Mouse (Mus musculus): ENCODE results near the gene App. TPM values are rescaled to one million over a fixed set of nuclear protein-coding genes. Genes with fewer than 3 reads are reported as not detected.
A peak's percentile ranks its signal among the peaks of the same experiment; 100 is the strongest.

The App gene
- polyA plus RNA-seq (2014; fragmentation: Nextera tagmentation; extraction: Ambion mirVana): 157 and 166 TPM in 2 replicates

GRCm38 (mm10) chr16:85173373-85174081 lies at the start of gene App:
Gene App (minus strand): TSS chr16:85173766.
- H3K9ac ChIP-seq (ENCODE audit: low read length): peak within 1 kb of the TSS; percentile 92
- ATAC-seq (ENCODE audit: low FRiP score) (peak; percentile 87), DNase-seq (ENCODE audit: low spot score, missing footprints) (peak; percentile 99)
- peak within 1 kb of the TSS; percentile 56 for H3K4me2 ChIP-seq
- WGBS: under 1% methylated on average over 73 of the region's 78 CpGs
- no peaks in the 10 kb centered on the region for H3K9me3 ChIP-seq (ENCODE audit: control insufficient read depth, low read length)
- H3K36me3 ChIP-seq (ENCODE audit: control insufficient read depth, insufficient read depth, low read length): no peaks in the 10 kb centered on the region
- H3K27ac ChIP-seq (ENCODE audit: low read depth, low read length): peak within 1 kb of the TSS; percentile 82
- peak within 1 kb of the TSS; percentile 90 for H3K4me3 ChIP-seq (ENCODE audit: low read depth, low read length)
- peaks cover 7% of the 10 kb centered on the region for H3K4me1 ChIP-seq (ENCODE audit: control insufficient read depth, insufficient read depth, low read length)
- H3K27me3 ChIP-seq (ENCODE audit: control insufficient read depth, insufficient read depth, low read length): peaks cover 2% of the 10 kb centered on the region; the same call in 1 of the 2 replicates

DNA sequence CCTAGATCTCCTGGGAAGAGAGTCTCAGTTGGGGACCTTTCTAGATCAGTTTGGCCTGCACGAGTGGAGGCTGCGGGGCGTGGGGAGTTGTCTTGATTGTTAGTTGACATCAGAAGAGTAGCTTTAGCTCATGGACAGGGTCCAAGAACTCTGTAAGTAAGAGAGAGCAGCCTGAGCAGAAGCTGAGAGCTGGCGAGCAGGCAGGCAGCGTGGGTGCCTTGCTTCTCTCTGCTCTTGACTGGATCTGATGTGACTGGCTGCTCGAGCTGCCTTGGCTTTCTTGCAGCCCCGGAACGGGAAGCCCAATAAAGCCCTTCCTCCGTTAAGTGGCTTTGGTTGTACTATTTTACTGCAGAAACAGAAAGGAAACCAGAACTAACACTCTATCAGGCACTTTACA lies 42.3 kb upstream of the App start:
- DNase-seq (ENCODE audit: low spot score, missing footprints) (peak; percentile 39), ATAC-seq (ENCODE audit: low FRiP score) (no peak)
- H3K4me2 ChIP-seq: no peak overlapping the region
- H3K27me3 ChIP-seq (ENCODE audit: control insufficient read depth, insufficient read depth, low read length): no peaks in the 10 kb centered on the region
- no peaks in the 10 kb centered on the region for H3K36me3 ChIP-seq (ENCODE audit: control insufficient read depth, insufficient read depth, low read length)
- no peak overlapping the region for H3K9ac ChIP-seq (ENCODE audit: low read length)
- no peak overlapping the region for H3K4me3 ChIP-seq (ENCODE audit: low read depth, low read length)
- no peak overlapping the region for H3K27ac ChIP-seq (ENCODE audit: low read depth, low read length)
- H3K9me3 ChIP-seq (ENCODE audit: control insufficient read depth, low read length): no peaks in the 10 kb centered on the region
- WGBS: 84% methylated on average over 9 of the region's 9 CpGs
- H3K4me1 ChIP-seq (ENCODE audit: control insufficient read depth, insufficient read depth, low read length): no peaks in the 10 kb centered on the region

DNA sequence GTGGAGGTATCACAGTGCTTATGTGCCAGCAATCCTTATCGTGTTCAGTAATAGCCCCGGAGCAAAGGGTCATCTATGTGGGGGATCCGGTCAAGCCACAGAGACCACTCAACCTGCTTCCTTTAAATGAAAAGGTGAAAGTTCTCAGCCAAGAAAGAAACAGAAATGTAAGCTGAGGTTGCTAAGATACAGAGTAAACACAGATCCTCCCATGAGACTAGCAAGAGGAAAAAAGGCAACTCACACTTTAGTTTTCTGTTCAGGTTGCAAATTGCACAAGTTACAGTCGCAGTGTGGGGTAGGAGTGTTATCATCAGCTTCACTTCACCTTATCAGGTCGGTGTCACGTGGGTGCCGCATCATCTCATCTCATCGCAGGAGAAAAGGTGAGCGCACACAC lies 41.6 kb upstream of the App start:
- no peaks in the 10 kb centered on the region for H3K4me1 ChIP-seq (ENCODE audit: control insufficient read depth, insufficient read depth, low read length)
- H3K27me3 ChIP-seq (ENCODE audit: control insufficient read depth, insufficient read depth, low read length): no peaks in the 10 kb centered on the region
- H3K9me3 ChIP-seq (ENCODE audit: control insufficient read depth, low read length): no peaks in the 10 kb centered on the region
- H3K4me3 ChIP-seq (ENCODE audit: low read depth, low read length): no peak overlapping the region
- DNase-seq (ENCODE audit: low spot score, missing footprints): peak; percentile 51
- 79% methylated on average over 9 of the region's 9 CpGs for WGBS
- no peaks in the 10 kb centered on the region for H3K36me3 ChIP-seq (ENCODE audit: control insufficient read depth, insufficient read depth, low read length)
- H3K27ac ChIP-seq (ENCODE audit: low read depth, low read length): no peak overlapping the region
- 0 out of 2 replicates have a peak, but pooled peaks have one; percentile 24 for ATAC-seq (ENCODE audit: low FRiP score)
- H3K4me2 ChIP-seq: no peak overlapping the region
- H3K9ac ChIP-seq (ENCODE audit: low read length): no peak overlapping the region

GRCm38 (mm10) chr16:85195622-85196021 lies 22.1 kb upstream of the App start:
- Histone ChIP-seq H3K9ac (ENCODE audit: low read length) (no peak overlapping the region), H3K27me3 (ENCODE audit: control insufficient read depth, insufficient read depth, low read length) (no peaks in the 10 kb centered on the region), H3K9me3 (ENCODE audit: control insufficient read depth, low read length) (no peaks in the 10 kb centered on the region), H3K36me3 (ENCODE audit: control insufficient read depth, insufficient read depth, low read length) (no peaks in the 10 kb centered on the region), H3K4me2 (no peak overlapping the region), H3K4me1 (ENCODE audit: control insufficient read depth, insufficient read depth, low read length) (no peaks in the 10 kb centered on the region), H3K4me3 (ENCODE audit: low read depth, low read length) (no peak overlapping the region), H3K27ac (ENCODE audit: low read depth, low read length) (no peak overlapping the region)
- WGBS: 78% methylated on average over 6 of the region's 6 CpGs
- DNase-seq (ENCODE audit: low spot score, missing footprints) (no peak), ATAC-seq (ENCODE audit: low FRiP score) (no peak)

DNA sequence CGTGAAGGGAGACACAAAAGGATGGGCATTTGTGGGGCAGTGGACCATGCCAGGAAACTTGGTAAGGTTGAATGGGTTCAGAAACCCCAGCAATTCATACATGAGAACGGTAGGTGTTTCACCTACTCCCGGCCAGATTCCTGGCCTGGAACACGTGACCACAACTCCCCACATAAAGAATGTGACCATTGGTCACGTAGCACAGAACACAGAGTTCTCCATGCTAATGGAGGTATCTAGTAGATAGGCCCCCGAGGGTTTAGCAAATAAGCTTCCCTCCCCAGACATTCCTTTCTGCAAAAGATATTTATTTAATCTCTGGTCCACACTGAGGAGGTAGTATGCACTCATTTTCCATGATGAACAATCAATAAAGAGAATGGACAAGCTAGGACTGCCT lies 21.6 kb upstream of the App start:
- 78% methylated on average over 6 of the region's 6 CpGs for WGBS
- H3K4me3 ChIP-seq (ENCODE audit: low read depth, low read length): no peak overlapping the region
- ATAC-seq (ENCODE audit: low FRiP score) (no peak), DNase-seq (ENCODE audit: low spot score, missing footprints) (no peak)
- H3K9me3 ChIP-seq (ENCODE audit: control insufficient read depth, low read length): no peaks in the 10 kb centered on the region
- no peaks in the 10 kb centered on the region for H3K4me1 ChIP-seq (ENCODE audit: control insufficient read depth, insufficient read depth, low read length)
- H3K27me3 ChIP-seq (ENCODE audit: control insufficient read depth, insufficient read depth, low read length): no peaks in the 10 kb centered on the region
- no peaks in the 10 kb centered on the region for H3K36me3 ChIP-seq (ENCODE audit: control insufficient read depth, insufficient read depth, low read length)
- H3K27ac ChIP-seq (ENCODE audit: low read depth, low read length): no peak overlapping the region
- no peak overlapping the region for H3K9ac ChIP-seq (ENCODE audit: low read length)
- no peak overlapping the region for H3K4me2 ChIP-seq

DNA sequence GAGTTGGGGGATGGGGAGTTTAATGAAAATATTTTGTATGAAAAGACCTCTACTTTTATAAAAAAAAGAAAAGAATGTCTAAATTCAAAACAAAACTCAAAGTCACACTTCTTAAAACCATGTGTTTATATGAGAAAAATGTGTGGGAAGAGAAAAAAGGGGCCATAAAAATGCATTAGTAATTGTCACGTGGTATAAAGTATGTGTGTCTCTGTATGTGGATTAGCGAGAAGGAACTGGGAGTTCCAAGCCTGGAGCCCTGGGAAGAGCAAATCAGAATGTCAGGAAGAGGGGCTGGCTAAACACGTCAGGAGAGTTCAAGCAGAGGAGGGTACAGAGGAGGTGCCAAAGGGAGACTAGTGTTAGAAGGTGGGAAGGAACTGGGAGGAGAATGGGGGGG lies 7.9 kb upstream of the App start:
- Histone ChIP-seq H3K9ac (ENCODE audit: low read length) (no peak overlapping the region), H3K4me3 (ENCODE audit: low read depth, low read length) (no peak overlapping the region), H3K27me3 (ENCODE audit: control insufficient read depth, insufficient read depth, low read length) (no peaks in the 10 kb centered on the region), H3K4me1 (ENCODE audit: control insufficient read depth, insufficient read depth, low read length) (no peaks in the 10 kb centered on the region), H3K27ac (ENCODE audit: low read depth, low read length) (no peak overlapping the region), H3K9me3 (ENCODE audit: control insufficient read depth, low read length) (no peaks in the 10 kb centered on the region), H3K36me3 (ENCODE audit: control insufficient read depth, insufficient read depth, low read length) (no peaks in the 10 kb centered on the region), H3K4me2 (no peak overlapping the region)
- ATAC-seq (ENCODE audit: low FRiP score) (no peak), DNase-seq (ENCODE audit: low spot score, missing footprints) (no peak)
- 65% methylated on average over 3 of the region's 3 CpGs for WGBS

DNA sequence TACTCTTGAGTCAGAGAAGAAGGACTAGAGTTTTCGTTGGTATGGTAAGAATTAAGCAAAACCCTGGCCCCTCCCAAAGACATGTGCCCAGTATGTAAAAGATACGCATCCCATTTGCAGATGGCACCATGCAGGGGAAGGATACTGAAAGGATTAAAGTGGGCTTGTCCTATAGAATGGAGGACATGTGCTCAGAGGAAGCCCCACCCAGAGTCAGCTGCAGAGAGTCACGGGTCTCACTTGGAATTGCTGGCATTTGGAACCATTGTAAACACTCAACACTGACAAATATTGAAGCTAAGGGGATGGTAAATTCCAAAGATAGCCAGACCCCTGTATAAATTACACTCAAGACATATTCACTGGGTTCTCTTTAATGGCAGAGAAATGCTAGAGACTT lies 7.1 kb upstream of the App start:
- DNase-seq (ENCODE audit: low spot score, missing footprints): no peak
- 83% methylated on average over 3 of the region's 3 CpGs for WGBS
- H3K4me2 ChIP-seq: no peak overlapping the region
- H3K9ac ChIP-seq (ENCODE audit: low read length): no peak overlapping the region
- no peak overlapping the region for H3K4me3 ChIP-seq (ENCODE audit: low read depth, low read length)
- H3K9me3 ChIP-seq (ENCODE audit: control insufficient read depth, low read length): no peaks in the 10 kb centered on the region
- H3K4me1 ChIP-seq (ENCODE audit: control insufficient read depth, insufficient read depth, low read length): no peaks in the 10 kb centered on the region
- H3K27ac ChIP-seq (ENCODE audit: low read depth, low read length): no peak overlapping the region
- H3K27me3 ChIP-seq (ENCODE audit: control insufficient read depth, insufficient read depth, low read length): no peaks in the 10 kb centered on the region
- no peak for ATAC-seq (ENCODE audit: low FRiP score)
- no peaks in the 10 kb centered on the region for H3K36me3 ChIP-seq (ENCODE audit: control insufficient read depth, insufficient read depth, low read length)

DNA sequence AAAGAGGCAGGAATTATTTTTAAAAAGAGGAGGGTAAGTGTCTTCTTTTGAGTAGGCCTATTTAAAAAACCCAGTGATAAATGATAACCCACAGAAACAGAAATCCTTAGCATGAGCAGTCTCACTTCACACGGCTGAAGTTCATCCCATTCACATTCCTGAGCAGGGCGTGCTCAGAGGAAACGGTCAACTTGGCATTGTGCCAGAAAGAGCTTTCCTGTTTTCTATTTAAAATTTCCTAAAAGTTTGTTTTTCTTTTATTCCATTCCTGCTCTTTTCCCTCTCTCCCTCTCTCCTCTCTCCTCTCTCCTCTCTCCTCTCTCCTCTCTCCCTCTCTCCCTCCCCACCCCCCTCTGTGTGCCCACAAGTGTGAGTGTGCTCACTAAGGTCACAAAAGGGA lies 3.1 kb upstream of the App start:
- Histone ChIP-seq H3K9ac (ENCODE audit: low read length) (no peak overlapping the region), H3K27ac (ENCODE audit: low read depth, low read length) (no peak overlapping the region), H3K4me1 (ENCODE audit: control insufficient read depth, insufficient read depth, low read length) (no peaks in the 10 kb centered on the region; the same call in 1 of the 2 replicates), H3K9me3 (ENCODE audit: control insufficient read depth, low read length) (no peaks in the 10 kb centered on the region), H3K27me3 (ENCODE audit: control insufficient read depth, insufficient read depth, low read length) (peaks cover 2% of the 10 kb centered on the region; the same call in 1 of the 2 replicates), H3K4me3 (ENCODE audit: low read depth, low read length) (no peak overlapping the region), H3K4me2 (no peak overlapping the region), H3K36me3 (ENCODE audit: control insufficient read depth, insufficient read depth, low read length) (no peaks in the 10 kb centered on the region)
- no peak for DNase-seq (ENCODE audit: low spot score, missing footprints)
- WGBS: 71% methylated on average over 3 of the region's 3 CpGs
- no peak for ATAC-seq (ENCODE audit: low FRiP score)

DNA sequence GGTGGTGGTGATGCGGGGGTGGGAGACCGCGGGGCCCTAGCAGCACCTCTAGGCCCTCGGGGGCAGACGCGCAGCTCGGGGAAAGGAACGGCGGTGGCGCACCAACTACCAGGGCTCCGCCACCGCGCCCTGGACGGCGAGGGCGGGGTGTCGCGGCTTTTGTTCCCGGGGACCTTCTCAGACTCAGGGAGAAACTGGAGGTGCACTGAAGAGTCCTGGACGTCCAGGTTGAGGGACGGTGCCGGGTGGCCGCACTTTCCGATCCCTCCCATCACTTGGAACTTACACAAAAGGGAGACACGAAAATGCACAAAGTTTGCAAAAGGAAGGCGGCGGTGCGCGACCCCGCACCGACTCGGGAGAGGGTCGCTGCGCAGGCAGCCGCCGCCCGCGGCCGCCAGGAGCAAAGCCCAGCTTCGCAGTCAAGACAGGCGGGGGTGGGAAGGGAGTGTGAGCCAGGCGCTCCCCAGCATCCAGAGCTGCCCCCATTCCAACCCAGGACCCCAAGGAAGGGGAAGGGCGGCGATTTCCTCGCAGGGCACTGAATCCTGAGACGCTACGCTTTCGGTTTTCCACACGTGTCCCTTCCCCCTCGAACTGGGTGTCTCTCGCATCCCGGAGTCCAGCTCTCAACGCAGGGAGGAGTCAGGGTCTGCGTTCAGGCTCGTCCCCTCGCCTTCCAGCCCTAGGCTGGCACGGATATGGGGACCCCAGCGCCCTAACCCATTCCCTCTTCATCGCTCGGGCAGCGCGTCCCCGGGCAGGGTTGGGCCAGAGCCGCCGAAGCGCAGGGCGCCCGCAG lies 794 bp downstream of the App start:
- peak; percentile 76 for ATAC-seq (ENCODE audit: low FRiP score)
- peak; percentile 97 for DNase-seq (ENCODE audit: low spot score, missing footprints)
- H3K9me3 ChIP-seq (ENCODE audit: control insufficient read depth, low read length): no peaks in the 10 kb centered on the region
- peaks cover 7% of the 10 kb centered on the region for H3K4me1 ChIP-seq (ENCODE audit: control insufficient read depth, insufficient read depth, low read length)
- peak overlapping the region; percentile 82 for H3K27ac ChIP-seq (ENCODE audit: low read depth, low read length)
- H3K9ac ChIP-seq (ENCODE audit: low read length): peak overlapping the region; percentile 92
- H3K4me2 ChIP-seq: peak overlapping the region; percentile 56
- WGBS: under 1% methylated on average over 59 of the region's 68 CpGs
- peaks cover 2% of the 10 kb centered on the region; the same call in 1 of the 2 replicates for H3K27me3 ChIP-seq (ENCODE audit: control insufficient read depth, insufficient read depth, low read length)
- no peaks in the 10 kb centered on the region for H3K36me3 ChIP-seq (ENCODE audit: control insufficient read depth, insufficient read depth, low read length)
- H3K4me3 ChIP-seq (ENCODE audit: low read depth, low read length): peak overlapping the region; percentile 90
